Mouse (Mus musculus): ENCODE measurements at regions not wholly inside any gene's neighbourhood (a gene's known extent, or its start where the extent isn't known, plus 50 kb on each side); places are given as distances from the start of the nearest gene placed in this dataset.

DNA sequence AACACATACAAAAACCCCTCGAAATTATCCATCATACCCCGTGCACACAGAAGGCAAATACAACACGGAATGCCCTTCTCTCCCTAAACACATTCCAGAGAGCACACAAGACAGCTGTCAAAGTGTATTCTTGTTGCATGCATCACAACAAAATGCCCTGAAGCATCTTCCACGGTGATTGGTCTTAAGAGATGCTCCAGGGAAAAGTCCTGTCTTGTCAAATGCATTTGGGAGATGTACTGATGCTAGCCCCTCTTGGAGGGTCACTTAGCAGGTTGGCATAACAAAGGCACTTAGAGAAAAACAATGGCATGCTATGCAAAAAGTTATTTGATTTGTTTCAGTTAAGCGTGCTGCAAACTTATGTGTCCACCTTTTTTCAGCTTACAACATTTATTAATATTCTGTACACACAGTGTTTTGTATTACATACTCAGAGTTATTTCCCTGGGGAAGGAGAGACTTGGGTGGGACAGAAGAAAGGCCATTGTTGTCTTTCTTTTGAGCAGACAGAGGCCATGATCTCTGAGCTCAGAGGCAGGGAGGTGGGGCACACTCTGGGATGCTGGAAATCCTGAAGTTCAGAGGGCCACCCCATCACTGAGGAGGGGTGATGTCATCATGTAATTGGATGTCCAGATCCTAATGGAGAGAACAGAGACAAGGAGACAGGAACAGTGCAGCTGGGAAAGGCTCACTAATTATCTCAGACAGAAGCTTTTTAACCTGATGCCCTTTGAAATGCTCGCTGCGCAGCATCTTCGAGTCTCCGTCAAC lies 598.2 kb upstream of the Cdh5 start:
- Histone ChIP-seq H3K4me3 (replicated peaks; ENCODE audit: low read length) (no peak overlapping the region), H3K27me3 (ENCODE audit: control insufficient read depth, insufficient read depth, low read length) (no peaks in the 10 kb centered on the region), H3K36me3 (replicated peaks; ENCODE audit: control insufficient read depth, insufficient read depth) (no peaks in the 10 kb centered on the region), H3K9me3 (ENCODE audit: control insufficient read depth, low read length) (no peaks in the 10 kb centered on the region), H3K4me2 (replicated peaks) (no peak overlapping the region), H3K27ac (no peak overlapping the region), H3K4me1 (replicated peaks; ENCODE audit: control insufficient read depth, insufficient read depth, low read length) (no peaks in the 10 kb centered on the region), H3K9ac (no peak overlapping the region)
- DNase-seq (ENCODE audit: low spot score) (no peak), ATAC-seq (ENCODE audit: low FRiP score) (no peak)
- WGBS = 54% methylated on average over 9 of the region's 9 CpGs

DNA sequence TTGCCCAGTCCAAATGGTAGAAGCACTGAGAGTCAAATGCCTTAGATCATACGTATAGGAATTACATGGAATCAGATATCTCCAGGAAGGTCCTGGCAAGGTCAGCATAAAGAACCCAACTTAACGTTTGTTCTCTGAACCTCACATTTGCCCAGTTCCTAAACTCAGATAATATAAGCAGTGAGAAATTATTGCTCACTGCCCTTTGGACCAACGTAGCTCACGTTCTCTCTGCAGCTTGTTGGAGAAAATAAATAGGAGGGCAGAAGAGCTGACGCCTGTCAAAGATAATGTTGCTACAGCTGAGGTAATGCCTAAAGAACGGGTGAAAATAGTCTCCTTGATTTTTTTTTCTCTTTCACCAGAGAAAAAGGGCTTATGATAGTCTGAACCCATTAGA lies 595.1 kb upstream of the Cdh5 start:
- no peak for ATAC-seq (ENCODE audit: low FRiP score)
- DNase-seq (ENCODE audit: low spot score) = no peak
- H3K4me3 ChIP-seq (replicated peaks; ENCODE audit: low read length) = no peak overlapping the region
- H3K9ac ChIP-seq = no peak overlapping the region
- no peaks in the 10 kb centered on the region for H3K36me3 ChIP-seq (replicated peaks; ENCODE audit: control insufficient read depth, insufficient read depth)
- H3K27me3 ChIP-seq (ENCODE audit: control insufficient read depth, insufficient read depth, low read length) = no peaks in the 10 kb centered on the region
- H3K4me2 ChIP-seq (replicated peaks) = no peak overlapping the region
- no peaks in the 10 kb centered on the region for H3K9me3 ChIP-seq (ENCODE audit: control insufficient read depth, low read length)
- no peak overlapping the region for H3K27ac ChIP-seq
- H3K4me1 ChIP-seq (replicated peaks; ENCODE audit: control insufficient read depth, insufficient read depth, low read length) = no peaks in the 10 kb centered on the region
- WGBS = 74% methylated on average over 6 of the region's 6 CpGs

DNA sequence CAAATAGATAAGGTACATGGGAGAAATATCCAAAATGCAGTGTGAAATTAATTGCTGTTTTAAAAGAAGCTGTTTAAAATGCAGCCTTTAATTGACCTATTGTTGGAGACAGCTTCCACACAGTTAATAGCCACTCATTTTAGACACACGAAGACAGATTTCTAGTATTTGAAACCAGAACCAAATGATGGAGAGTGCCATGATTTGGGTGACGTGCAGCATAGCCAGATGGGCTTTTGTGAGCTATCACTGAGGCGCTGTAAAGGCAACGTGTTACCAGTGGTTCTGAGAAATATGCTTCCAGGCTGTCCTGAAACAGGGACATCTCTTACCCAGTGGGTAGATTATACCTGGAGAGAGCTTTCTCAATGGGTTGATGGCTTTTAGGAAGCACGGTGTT lies 594.4 kb upstream of the Cdh5 start:
- no peaks in the 10 kb centered on the region for H3K4me1 ChIP-seq (replicated peaks; ENCODE audit: control insufficient read depth, insufficient read depth, low read length)
- 75% methylated on average over 5 of the region's 5 CpGs for WGBS
- no peaks in the 10 kb centered on the region for H3K9me3 ChIP-seq (ENCODE audit: control insufficient read depth, low read length)
- no peak for ATAC-seq (ENCODE audit: low FRiP score)
- H3K27ac ChIP-seq = no peak overlapping the region
- H3K4me3 ChIP-seq (replicated peaks; ENCODE audit: low read length) = no peak overlapping the region
- no peak overlapping the region for H3K9ac ChIP-seq
- DNase-seq (ENCODE audit: low spot score) = no peak
- H3K4me2 ChIP-seq (replicated peaks) = no peak overlapping the region
- H3K36me3 ChIP-seq (replicated peaks; ENCODE audit: control insufficient read depth, insufficient read depth) = no peaks in the 10 kb centered on the region
- H3K27me3 ChIP-seq (ENCODE audit: control insufficient read depth, insufficient read depth, low read length) = no peaks in the 10 kb centered on the region

DNA sequence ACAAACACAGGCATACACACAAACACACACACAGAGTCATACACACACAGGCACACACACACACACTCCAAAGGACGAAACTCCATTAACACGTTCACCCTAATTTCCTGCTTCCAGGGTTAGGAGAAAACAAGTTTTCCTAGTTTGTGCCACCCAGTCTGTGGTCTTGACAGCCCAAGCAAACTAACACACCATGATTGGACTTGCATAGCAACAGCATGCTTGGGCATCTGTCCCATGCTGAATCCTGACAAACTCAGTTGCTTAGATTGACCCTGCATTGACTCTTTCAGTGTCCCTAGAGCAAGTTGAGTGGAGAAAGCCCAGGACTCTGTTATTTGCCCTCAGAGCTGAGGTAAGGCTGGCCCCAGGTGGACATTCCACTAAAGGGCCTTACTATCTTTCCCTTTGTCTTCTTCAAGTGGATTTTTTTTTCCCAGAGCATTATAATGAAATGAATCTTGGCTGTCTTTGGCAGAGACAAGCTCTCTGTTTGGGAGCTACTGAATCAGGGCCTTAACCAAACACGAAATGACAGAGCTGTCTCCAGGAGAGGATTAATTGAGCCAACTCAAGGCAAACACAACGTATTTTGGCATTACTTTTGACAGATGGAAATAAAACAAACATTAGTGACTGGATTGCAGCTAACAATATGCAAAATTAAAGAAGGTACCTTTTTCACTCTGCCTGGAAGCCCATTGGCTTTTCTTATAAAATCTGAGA lies 581.1 kb upstream of the Cdh5 start:
- DNase-seq (ENCODE audit: low spot score) (no peak), ATAC-seq (ENCODE audit: low FRiP score) (no peak)
- no peaks in the 10 kb centered on the region for H3K9me3 ChIP-seq (ENCODE audit: control insufficient read depth, low read length)
- H3K4me3 ChIP-seq (replicated peaks; ENCODE audit: low read length) = no peak overlapping the region
- no peaks in the 10 kb centered on the region for H3K27me3 ChIP-seq (ENCODE audit: control insufficient read depth, insufficient read depth, low read length)
- WGBS = 57% methylated on average over 4 of the region's 4 CpGs
- H3K4me1 ChIP-seq (replicated peaks; ENCODE audit: control insufficient read depth, insufficient read depth, low read length) = no peaks in the 10 kb centered on the region
- H3K9ac ChIP-seq = no peak overlapping the region
- H3K27ac ChIP-seq = no peak overlapping the region
- no peak overlapping the region for H3K4me2 ChIP-seq (replicated peaks)
- H3K36me3 ChIP-seq (replicated peaks; ENCODE audit: control insufficient read depth, insufficient read depth) = no peaks in the 10 kb centered on the region

DNA sequence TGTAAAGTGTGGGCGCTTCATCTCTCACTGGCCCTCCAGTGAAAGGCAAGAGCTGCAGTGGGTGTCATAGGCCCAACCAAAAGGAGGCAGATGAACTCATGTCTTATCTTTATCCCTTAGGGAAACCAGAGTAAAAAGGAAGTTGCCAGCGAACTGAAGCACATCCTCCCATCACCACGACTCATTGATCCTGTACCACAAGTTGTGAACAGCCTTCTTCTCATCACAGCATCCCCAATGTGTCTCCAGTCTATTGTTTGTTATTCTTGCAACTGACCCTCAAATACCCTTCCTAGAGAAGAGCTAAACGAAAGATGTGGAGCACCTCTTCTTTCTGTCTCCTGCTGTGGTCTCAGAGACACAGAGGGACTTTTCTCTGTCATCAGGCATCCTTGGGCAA lies 570.5 kb upstream of the Cdh5 start:
- Histone ChIP-seq H3K9me3 (ENCODE audit: control insufficient read depth, low read length) (no peaks in the 10 kb centered on the region), H3K36me3 (replicated peaks; ENCODE audit: control insufficient read depth, insufficient read depth) (no peaks in the 10 kb centered on the region), H3K4me3 (replicated peaks; ENCODE audit: low read length) (no peak overlapping the region), H3K4me2 (replicated peaks) (no peak overlapping the region), H3K9ac (no peak overlapping the region), H3K27ac (no peak overlapping the region), H3K4me1 (replicated peaks; ENCODE audit: control insufficient read depth, insufficient read depth, low read length) (no peaks in the 10 kb centered on the region), H3K27me3 (ENCODE audit: control insufficient read depth, insufficient read depth, low read length) (no peaks in the 10 kb centered on the region)
- no peak for ATAC-seq (ENCODE audit: low FRiP score)
- 78% methylated on average over 4 of the region's 4 CpGs for WGBS
- no peak for DNase-seq (ENCODE audit: low spot score)

DNA sequence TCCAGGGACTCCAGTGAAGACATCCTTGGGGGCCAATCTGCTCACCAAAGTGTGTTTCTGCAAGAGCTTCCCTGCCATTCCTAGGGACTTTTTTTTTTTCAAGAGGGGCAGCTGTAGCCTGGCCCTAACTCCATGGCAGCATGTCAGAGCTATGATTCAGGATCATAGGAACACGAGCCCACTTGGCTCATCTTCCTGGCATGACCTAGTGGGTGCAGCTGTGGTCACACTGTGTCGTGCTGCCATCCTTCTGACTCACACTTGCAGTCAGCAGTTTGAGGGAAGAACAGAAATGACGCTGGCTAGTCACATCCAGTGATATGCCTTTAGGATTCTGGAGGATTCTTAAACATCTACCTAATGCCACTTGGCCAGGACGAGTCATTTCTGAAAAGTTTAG lies 566.5 kb upstream of the Cdh5 start:
- 85% methylated on average over 4 of the region's 4 CpGs for WGBS
- no peaks in the 10 kb centered on the region for H3K36me3 ChIP-seq (replicated peaks; ENCODE audit: control insufficient read depth, insufficient read depth)

DNA sequence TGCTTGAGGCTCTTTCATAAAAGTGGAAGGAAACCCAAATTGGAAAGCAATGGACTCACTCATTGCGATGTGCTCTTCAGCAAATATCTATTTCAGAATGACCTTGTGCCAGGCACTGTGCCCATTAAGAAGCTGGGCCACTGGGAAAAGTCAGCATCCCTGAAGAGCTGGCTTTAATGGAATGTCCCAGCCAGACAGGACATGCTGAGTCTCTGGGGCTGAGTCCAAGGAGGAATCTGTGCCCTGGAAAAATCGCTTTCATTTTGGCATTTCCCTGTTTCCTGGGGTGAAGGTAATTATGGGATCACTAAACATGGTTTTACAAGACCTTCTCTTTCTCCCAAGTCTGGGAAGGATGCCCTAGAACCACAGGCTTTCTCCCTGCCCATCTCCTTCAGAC lies 564.6 kb upstream of the Cdh5 start:
- ATAC-seq (ENCODE audit: low FRiP score) (no peak), DNase-seq (ENCODE audit: low spot score) (peak; percentile 32)

More for the DNA sequence above, 566.5 kb upstream of the Cdh5 start:
- Histone ChIP-seq H3K9ac (no peak overlapping the region), H3K4me3 (replicated peaks; ENCODE audit: low read length) (no peak overlapping the region), H3K27ac (no peak overlapping the region), H3K4me2 (replicated peaks) (no peak overlapping the region), H3K27me3 (ENCODE audit: control insufficient read depth, insufficient read depth, low read length) (no peaks in the 10 kb centered on the region), H3K4me1 (replicated peaks; ENCODE audit: control insufficient read depth, insufficient read depth, low read length) (no peaks in the 10 kb centered on the region), H3K9me3 (ENCODE audit: control insufficient read depth, low read length) (no peaks in the 10 kb centered on the region)
- no peak for ATAC-seq (ENCODE audit: low FRiP score)
- no peak for DNase-seq (ENCODE audit: low spot score)

DNA sequence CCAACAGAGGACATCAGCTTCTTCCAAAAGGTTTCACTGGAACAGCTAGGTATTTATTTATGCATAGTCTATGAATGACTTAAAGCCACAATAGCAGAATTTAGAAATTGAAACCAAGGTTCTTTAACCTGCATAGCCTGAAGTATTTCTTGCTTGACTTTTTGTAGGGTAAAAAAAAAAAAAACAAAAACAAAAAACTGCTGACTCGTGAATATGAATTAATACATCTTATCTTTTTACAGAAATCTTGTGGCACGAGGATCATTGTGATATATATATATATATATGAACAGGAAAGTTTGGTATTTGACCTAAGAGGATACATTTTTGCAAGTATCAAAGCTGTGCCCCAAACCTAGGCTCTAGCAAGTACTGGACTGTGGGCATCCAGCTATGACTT lies 559.5 kb upstream of the Cdh5 start:
- DNase-seq (ENCODE audit: low spot score) (no peak), ATAC-seq (ENCODE audit: low FRiP score) (no peak)
- Histone ChIP-seq H3K4me3 (replicated peaks; ENCODE audit: low read length) (no peak overlapping the region), H3K4me1 (replicated peaks; ENCODE audit: control insufficient read depth, insufficient read depth, low read length) (no peaks in the 10 kb centered on the region), H3K27ac (no peak overlapping the region), H3K27me3 (ENCODE audit: control insufficient read depth, insufficient read depth, low read length) (no peaks in the 10 kb centered on the region), H3K4me2 (replicated peaks) (no peak overlapping the region), H3K9ac (no peak overlapping the region), H3K36me3 (replicated peaks; ENCODE audit: control insufficient read depth, insufficient read depth) (no peaks in the 10 kb centered on the region), H3K9me3 (ENCODE audit: control insufficient read depth, low read length) (no peaks in the 10 kb centered on the region)
- WGBS = 78% methylated on average over 2 of the region's 2 CpGs

More for the DNA sequence above, 564.6 kb upstream of the Cdh5 start:
- WGBS = 68% methylated on average over 2 of the region's 2 CpGs
- no peaks in the 10 kb centered on the region for H3K36me3 ChIP-seq (replicated peaks; ENCODE audit: control insufficient read depth, insufficient read depth)
- H3K27ac ChIP-seq = no peak overlapping the region
- H3K27me3 ChIP-seq (ENCODE audit: control insufficient read depth, insufficient read depth, low read length) = no peaks in the 10 kb centered on the region
- H3K4me2 ChIP-seq (replicated peaks) = no peak overlapping the region
- H3K4me3 ChIP-seq (replicated peaks; ENCODE audit: low read length) = no peak overlapping the region
- H3K4me1 ChIP-seq (replicated peaks; ENCODE audit: control insufficient read depth, insufficient read depth, low read length) = no peaks in the 10 kb centered on the region
- no peak overlapping the region for H3K9ac ChIP-seq
- H3K9me3 ChIP-seq (ENCODE audit: control insufficient read depth, low read length) = no peaks in the 10 kb centered on the region

DNA sequence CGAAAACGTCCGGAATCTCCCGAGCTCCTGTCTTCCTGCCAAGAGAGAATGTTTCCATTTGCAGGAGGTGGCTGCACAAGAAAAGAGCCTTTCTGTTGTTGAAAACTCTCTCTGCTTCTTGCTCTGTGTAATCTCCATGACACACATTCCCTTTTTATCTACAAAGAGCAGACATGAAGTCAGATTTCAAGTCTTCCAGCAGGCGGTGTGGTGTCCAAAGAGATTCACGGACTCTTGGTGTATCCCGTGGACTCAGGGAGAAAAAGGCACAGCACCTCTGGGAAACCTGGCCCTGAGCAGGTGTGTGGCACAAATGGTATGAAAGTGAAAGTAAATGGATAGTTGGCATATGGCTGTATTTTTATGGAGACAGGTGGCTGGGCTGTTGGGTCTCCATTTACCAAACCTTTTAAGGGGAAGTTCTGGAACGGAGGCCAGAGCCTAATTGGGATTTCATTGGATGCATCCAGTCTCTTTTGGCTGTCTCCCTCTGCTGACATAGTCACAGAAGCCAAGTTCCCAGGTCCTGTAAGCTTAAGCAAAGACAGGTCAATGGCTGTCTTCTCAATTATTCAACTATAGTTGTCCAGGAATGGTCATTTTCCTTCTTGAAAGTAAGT lies 549.4 kb upstream of the Cdh5 start:
- Histone ChIP-seq H3K27me3 (ENCODE audit: control insufficient read depth, insufficient read depth, low read length) (no peaks in the 10 kb centered on the region), H3K36me3 (replicated peaks; ENCODE audit: control insufficient read depth, insufficient read depth) (no peaks in the 10 kb centered on the region), H3K4me2 (replicated peaks) (no peak overlapping the region), H3K4me3 (replicated peaks; ENCODE audit: low read length) (no peak overlapping the region), H3K9ac (no peak overlapping the region), H3K4me1 (replicated peaks; ENCODE audit: control insufficient read depth, insufficient read depth, low read length) (no peaks in the 10 kb centered on the region), H3K9me3 (ENCODE audit: control insufficient read depth, low read length) (no peaks in the 10 kb centered on the region), H3K27ac (no peak overlapping the region)
- ATAC-seq (ENCODE audit: low FRiP score) (no peak), DNase-seq (ENCODE audit: low spot score) (no peak)
- 94% methylated on average over 8 of the region's 8 CpGs for WGBS

Measured in hindbrain, embryonic 14.5 days (tissue).